Mouse (Mus musculus) lung, adult 2 months (tissue): ENCODE data around the gene Col6a4.

ENCODE experiments used
- CTCF ChIP-seq: fragments of 200-500 bp; IDR thresholded peaks from 2 replicates; pipeline ENCODE4 v1.5.1; 2011; ENCODE audit warnings: mild to moderate bottlenecking, low read length, control low read depth; ENCODE audit not compliant: insufficient read depth
- POLR2A ChIP-seq: fragments of 200-500 bp; IDR thresholded peaks from 2 replicates; pipeline ENCODE4 v1.6.1; 2011; ENCODE audit warnings: low read depth, mild to moderate bottlenecking, control low read depth, low read length, borderline replicate concordance; ENCODE audit errors: extremely low read depth

DNA sequence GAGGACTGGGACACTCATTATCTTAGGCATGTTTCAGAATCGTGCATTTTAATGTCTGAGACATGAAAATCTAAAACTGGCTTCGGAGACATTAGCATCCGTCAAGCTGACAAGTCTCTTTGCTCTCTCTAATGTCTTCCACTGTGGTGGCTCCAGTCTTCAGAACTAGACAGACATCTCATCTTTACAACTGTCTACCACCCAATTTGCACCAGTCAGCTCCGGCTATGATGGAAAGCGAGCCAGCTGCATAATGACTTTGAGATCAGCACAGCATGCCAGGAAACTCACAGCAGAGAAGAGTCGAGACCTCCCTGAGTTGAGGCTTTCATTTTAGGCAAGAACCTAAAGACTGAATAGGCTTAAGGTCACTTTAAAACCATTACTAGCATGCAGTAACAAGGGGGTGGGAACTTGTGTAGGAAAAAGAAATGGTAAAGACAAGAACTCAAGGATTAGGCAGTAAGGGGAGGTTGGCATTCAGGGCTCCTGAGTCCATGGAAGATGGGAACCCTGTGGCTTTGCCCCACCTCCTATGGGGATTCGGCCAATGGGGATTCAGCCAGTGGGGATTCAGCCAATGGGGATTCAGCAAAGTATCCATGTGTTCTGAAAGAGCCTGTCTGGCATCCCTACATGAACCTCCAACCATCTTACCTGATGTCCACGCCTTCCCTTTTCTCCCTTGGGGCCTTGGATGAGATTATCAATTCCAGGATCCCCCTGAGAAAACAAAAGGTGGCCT is 56.5 kb downstream of the Col6a4 start:
- TF ChIP-seq POLR2A (no peak), CTCF (no peak)
